Mouse (Mus musculus) MEL (cell line): ENCODE measurements at regions not wholly inside any gene's neighbourhood (a gene's known extent, or its start where the extent isn't known, plus 50 kb on each side); places are given as distances from the start of the nearest gene placed in this dataset.

Experiments
- DNase-seq: peaks from one replicate; pipeline ENCODE4 v3.0.0; 2011; ENCODE audit warnings: low read depth, low spot score
- H3K27ac ChIP-seq: 2 replicates; pipeline ENCODE4 v1.5.1; 2012; ENCODE audit warnings: low read depth, mild to moderate bottlenecking, control low read depth, low read length, moderate library complexity; ENCODE audit not compliant: control insufficient read depth
- H3K27me3 ChIP-seq, 2 experiments: fragments of 150-350 bp in 1 of 2; sonication (generic) in 1 of 2; 2 replicates each; pipeline ENCODE4 v1.6.1; 2012; ENCODE audit warnings: low read length in 2 of 2, mild to moderate bottlenecking in 2 of 2, improper control_type of control experiment in 1 of 2, moderate library complexity in 1 of 2; ENCODE audit not compliant: insufficient read depth in 2 of 2, control insufficient read depth in 1 of 2
- H3K36me3 ChIP-seq, 2 experiments: 2 replicates each; pipeline ENCODE4 v1.6.1; 2012 to 2014; ENCODE audit warnings: low read length in 2 of 2, improper control_type of control experiment in 1 of 2, inconsistent platforms in 1 of 2, mild to moderate bottlenecking in 1 of 2; ENCODE audit not compliant: insufficient read depth in 2 of 2, control insufficient read depth in 1 of 2
- H3K4me1 ChIP-seq, 2 experiments: fragments of 150-350 bp in 1 of 2; sonication (generic) in 1 of 2; 2 replicates each; pipeline ENCODE4 v1.6.1; 2012; ENCODE audit warnings: low read length in 2 of 2, improper control_type of control experiment in 1 of 2, mild to moderate bottlenecking in 1 of 2; ENCODE audit not compliant: insufficient read depth in 2 of 2, control insufficient read depth in 1 of 2
- H3K4me3 ChIP-seq, 2 experiments: fragments of 150-350 bp in 1 of 2; sonication (generic) in 1 of 2; 2 replicates each; pipeline ENCODE4 v1.5.1; 2012; ENCODE audit warnings: low read depth in 2 of 2, low read length in 2 of 2, mild to moderate bottlenecking in 2 of 2, moderate library complexity in 2 of 2, control low read depth in 1 of 2, improper control_type of control experiment in 1 of 2; ENCODE audit not compliant: control insufficient read depth in 1 of 2, insufficient read depth in 1 of 2
- H3K79me2 ChIP-seq: 2 replicates; pipeline ENCODE4 v1.6.1; 2012; ENCODE audit warnings: mild to moderate bottlenecking, low read length, moderate library complexity; ENCODE audit not compliant: control insufficient read depth, poor library complexity, insufficient read depth
- H3K9ac ChIP-seq: 2 replicates; pipeline ENCODE4 v1.6.1; 2012; ENCODE audit warnings: low read depth, mild to moderate bottlenecking, control low read depth, low read length, moderate library complexity; ENCODE audit not compliant: control insufficient read depth, poor library complexity, severe bottlenecking
- H3K9me3 ChIP-seq: fragments of 150-350 bp; sonication (generic); replicated peaks from 2 replicates; pipeline ENCODE4 v1.6.1; 2012; ENCODE audit warnings: mild to moderate bottlenecking, low read length, improper control_type of control experiment, moderate library complexity; ENCODE audit not compliant: insufficient read depth
- BHLHE40 ChIP-seq: IDR thresholded peaks from 2 replicates; pipeline ENCODE4 v1.6.1; 2012; ENCODE audit warnings: low read depth, mild to moderate bottlenecking, inconsistent platforms, low read length, improper control_type of control experiment, borderline replicate concordance
- CHD1 ChIP-seq: IDR thresholded peaks from 2 replicates; pipeline ENCODE4 v1.6.1; 2012; ENCODE audit warnings: low read depth, mild to moderate bottlenecking, inconsistent platforms, low read length, improper control_type of control experiment
- CHD2 ChIP-seq: IDR thresholded peaks from 2 replicates; pipeline ENCODE4 v1.6.1; 2011; ENCODE audit warnings: low read length, improper control_type of control experiment
- E2F4 ChIP-seq: IDR thresholded peaks from 2 replicates; pipeline ENCODE4 v1.6.1; 2011; ENCODE audit warnings: low read depth, low read length, improper control_type of control experiment, borderline replicate concordance
- ELF1 ChIP-seq: IDR thresholded peaks from 2 replicates; pipeline ENCODE4 v1.6.1; 2014; ENCODE audit warnings: low read depth, mild to moderate bottlenecking, inconsistent platforms, low read length, improper control_type of control experiment, moderate library complexity
- ETS1 ChIP-seq: IDR thresholded peaks from 2 replicates; pipeline ENCODE4 v1.6.1; 2012; ENCODE audit warnings: low read depth, mild to moderate bottlenecking, inconsistent platforms, low read length, improper control_type of control experiment, moderate library complexity
- GABPA ChIP-seq: IDR thresholded peaks from 2 replicates; pipeline ENCODE4 v1.6.1; 2012; ENCODE audit warnings: low read depth, mild to moderate bottlenecking, inconsistent platforms, low read length, improper control_type of control experiment, moderate library complexity
- HCFC1 ChIP-seq: IDR thresholded peaks from 2 replicates; pipeline ENCODE4 v1.6.1; 2012; ENCODE audit warnings: low read depth, mild to moderate bottlenecking, inconsistent platforms, low read length, improper control_type of control experiment, moderate library complexity
- MAFK ChIP-seq: IDR thresholded peaks from 2 replicates; pipeline ENCODE4 v1.6.1; 2011; ENCODE audit warnings: low read depth, mild to moderate bottlenecking, low read length, improper control_type of control experiment, borderline replicate concordance
- MAZ ChIP-seq: IDR thresholded peaks from 2 replicates; pipeline ENCODE4 v1.6.1; 2012; ENCODE audit warnings: low read depth, mild to moderate bottlenecking, inconsistent platforms, low read length, improper control_type of control experiment
- MEF2A ChIP-seq: IDR thresholded peaks from 2 replicates; pipeline ENCODE4 v1.6.1; 2014; ENCODE audit warnings: low read depth, mild to moderate bottlenecking, inconsistent platforms, low read length, improper control_type of control experiment; ENCODE audit not compliant: poor library complexity, insufficient replicate concordance, severe bottlenecking; ENCODE audit errors: extremely low read depth
- MXI1 ChIP-seq: IDR thresholded peaks from 2 replicates; pipeline ENCODE4 v1.6.1; 2011; ENCODE audit warnings: mild to moderate bottlenecking, low read depth, low read length, improper control_type of control experiment
- MYB ChIP-seq: IDR thresholded peaks from 2 replicates; pipeline ENCODE4 v1.6.1; 2011; ENCODE audit warnings: mild to moderate bottlenecking, low read depth, low read length, improper control_type of control experiment
- MYC ChIP-seq: IDR thresholded peaks from 2 replicates; pipeline ENCODE4 v1.6.1; 2011; ENCODE audit warnings: low read depth, mild to moderate bottlenecking, low read length, improper control_type of control experiment, moderate library complexity
- POLR2AphosphoS5 ChIP-seq: IDR thresholded peaks from 2 replicates; pipeline ENCODE4 v1.6.1; 2012; ENCODE audit warnings: low read depth, borderline replicate concordance, mild to moderate bottlenecking, inconsistent platforms, low read length, moderate library complexity, mixed read lengths
- SIN3A ChIP-seq: IDR thresholded peaks from 2 replicates; pipeline ENCODE4 v1.6.1; 2012; ENCODE audit warnings: low read length, improper control_type of control experiment, inconsistent platforms
- SMC3 ChIP-seq: IDR thresholded peaks from 2 replicates; pipeline ENCODE4 v1.6.1; 2011; ENCODE audit warnings: low read depth, low read length, improper control_type of control experiment
- TAL1 ChIP-seq: IDR thresholded peaks from 2 replicates; pipeline ENCODE4 v1.6.1; 2012; ENCODE audit warnings: mild to moderate bottlenecking, inconsistent platforms, low read length, moderate library complexity, mixed read lengths
- UBTF ChIP-seq: IDR thresholded peaks from 2 replicates; pipeline ENCODE4 v1.6.1; 2012; ENCODE audit warnings: low read depth, mild to moderate bottlenecking, inconsistent platforms, low read length, improper control_type of control experiment, moderate library complexity, borderline replicate concordance; ENCODE audit not compliant: insufficient read depth
- USF1 ChIP-seq: IDR thresholded peaks from 2 replicates; pipeline ENCODE4 v1.6.1; 2014; ENCODE audit warnings: low read depth, mild to moderate bottlenecking, inconsistent platforms, low read length, improper control_type of control experiment, moderate library complexity
- USF2 ChIP-seq, 2 experiments: IDR thresholded peaks; 2 replicates each; pipeline ENCODE4 v1.6.1; 2011 to 2012; ENCODE audit warnings: improper control_type of control experiment in 2 of 2, low read length in 2 of 2, borderline replicate concordance in 1 of 2, inconsistent platforms in 1 of 2, low read depth in 1 of 2, mild to moderate bottlenecking in 1 of 2; ENCODE audit not compliant: insufficient read depth in 1 of 2
- ZC3H11A ChIP-seq: IDR thresholded peaks from 2 replicates; pipeline ENCODE4 v1.6.1; 2012; ENCODE audit warnings: low read depth, mild to moderate bottlenecking, inconsistent platforms, low read length, improper control_type of control experiment
- ZKSCAN1 ChIP-seq: IDR thresholded peaks from 2 replicates; pipeline ENCODE4 v1.6.1; 2012; ENCODE audit warnings: low read depth, mild to moderate bottlenecking, inconsistent platforms, low read length, improper control_type of control experiment, moderate library complexity
- ZMIZ1 ChIP-seq: IDR thresholded peaks from 2 replicates; pipeline ENCODE4 v1.6.1; 2012; ENCODE audit warnings: low read depth, mild to moderate bottlenecking, inconsistent platforms, low read length, improper control_type of control experiment, moderate library complexity
- ZNF384 ChIP-seq: IDR thresholded peaks from 2 replicates; pipeline ENCODE4 v1.6.1; 2012; ENCODE audit warnings: low read depth, mild to moderate bottlenecking, inconsistent platforms, low read length, improper control_type of control experiment

DNA sequence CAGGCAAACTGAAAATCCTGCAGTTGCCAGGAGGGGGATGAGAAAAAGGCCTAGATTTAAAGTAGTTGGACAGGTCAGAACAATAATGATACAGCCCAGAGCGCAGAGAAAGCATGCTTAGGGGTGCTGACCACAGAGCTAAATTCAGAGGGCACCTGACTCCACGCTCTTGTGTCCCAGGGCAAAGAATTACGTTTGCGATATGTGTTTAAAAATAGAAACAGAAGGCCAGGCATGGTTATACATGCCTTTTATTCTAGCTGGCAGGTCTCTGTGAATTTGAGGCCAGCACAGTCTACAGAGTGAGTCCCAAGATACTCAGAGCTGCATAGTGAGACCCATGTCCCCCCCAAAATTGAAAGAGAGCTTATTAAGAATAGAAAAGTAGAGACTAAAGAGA, 192.9 kb downstream of the Tmem114 start (continued):
- TF ChIP-seq MYC: no peak
- no peak for TF ChIP-seq USF2 (IDR thresholded peaks at IDR 0.05; ENCODE audit: borderline replicate concordance in 1 of 2, insufficient read depth in 1 of 2, low read depth in 1 of 2, low read length in 2 of 2)
- no peak for TF ChIP-seq TAL1
- no peak for TF ChIP-seq USF1
- no peak for TF ChIP-seq ETS1

DNA sequence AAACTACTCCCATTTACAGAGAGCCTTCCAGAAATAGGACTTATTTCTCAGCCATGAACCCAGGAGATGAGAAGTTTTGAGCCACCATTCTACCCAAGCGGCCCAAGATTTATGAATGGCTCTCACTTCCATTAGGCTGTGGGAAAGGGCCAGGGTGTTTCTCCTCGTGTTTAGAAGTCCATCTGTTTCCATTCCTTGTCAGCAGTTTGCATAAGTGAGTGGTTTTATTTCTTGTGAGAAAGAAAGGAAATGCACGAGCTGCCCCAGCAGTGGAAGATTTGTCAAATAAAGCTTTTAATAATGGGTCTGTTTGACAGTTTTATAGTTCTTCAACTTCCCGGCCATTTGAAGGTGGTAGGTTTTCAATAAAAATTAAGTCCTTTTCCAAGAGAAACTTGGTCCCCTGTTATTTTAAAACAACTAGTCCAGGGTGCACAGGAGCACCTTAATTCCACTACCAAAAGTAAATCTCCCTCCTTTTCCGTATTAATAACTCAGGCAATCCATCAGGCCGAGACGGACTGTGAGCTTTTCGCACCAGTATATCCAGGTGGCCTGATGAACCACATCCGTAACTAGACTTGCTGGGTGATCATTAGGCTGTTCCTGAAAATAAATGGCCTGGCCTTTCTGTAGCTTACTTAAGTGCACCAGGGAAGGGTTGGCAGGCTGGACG, 201.2 kb downstream of the Tmem114 start:
- no peak for DNase-seq
- Histone ChIP-seq H3K27ac (no peak overlapping the region), H3K9me3 (no peaks in the 10 kb centered on the region), H3K27me3 (no peaks in the 10 kb centered on the region), H3K4me3 (no peak overlapping the region), H3K36me3 (no peaks in the 10 kb centered on the region), H3K9ac (no peak overlapping the region), H3K79me2 (no peaks in the 10 kb centered on the region), H3K4me1 (no peaks in the 10 kb centered on the region)
- no peak for TF ChIP-seq MXI1
- no peak for TF ChIP-seq MAFK
- no peak for TF ChIP-seq CHD1
- no peak for TF ChIP-seq SMC3
- TF ChIP-seq SIN3A: no peak
- no peak for TF ChIP-seq E2F4
- no peak for TF ChIP-seq MYB

DNA sequence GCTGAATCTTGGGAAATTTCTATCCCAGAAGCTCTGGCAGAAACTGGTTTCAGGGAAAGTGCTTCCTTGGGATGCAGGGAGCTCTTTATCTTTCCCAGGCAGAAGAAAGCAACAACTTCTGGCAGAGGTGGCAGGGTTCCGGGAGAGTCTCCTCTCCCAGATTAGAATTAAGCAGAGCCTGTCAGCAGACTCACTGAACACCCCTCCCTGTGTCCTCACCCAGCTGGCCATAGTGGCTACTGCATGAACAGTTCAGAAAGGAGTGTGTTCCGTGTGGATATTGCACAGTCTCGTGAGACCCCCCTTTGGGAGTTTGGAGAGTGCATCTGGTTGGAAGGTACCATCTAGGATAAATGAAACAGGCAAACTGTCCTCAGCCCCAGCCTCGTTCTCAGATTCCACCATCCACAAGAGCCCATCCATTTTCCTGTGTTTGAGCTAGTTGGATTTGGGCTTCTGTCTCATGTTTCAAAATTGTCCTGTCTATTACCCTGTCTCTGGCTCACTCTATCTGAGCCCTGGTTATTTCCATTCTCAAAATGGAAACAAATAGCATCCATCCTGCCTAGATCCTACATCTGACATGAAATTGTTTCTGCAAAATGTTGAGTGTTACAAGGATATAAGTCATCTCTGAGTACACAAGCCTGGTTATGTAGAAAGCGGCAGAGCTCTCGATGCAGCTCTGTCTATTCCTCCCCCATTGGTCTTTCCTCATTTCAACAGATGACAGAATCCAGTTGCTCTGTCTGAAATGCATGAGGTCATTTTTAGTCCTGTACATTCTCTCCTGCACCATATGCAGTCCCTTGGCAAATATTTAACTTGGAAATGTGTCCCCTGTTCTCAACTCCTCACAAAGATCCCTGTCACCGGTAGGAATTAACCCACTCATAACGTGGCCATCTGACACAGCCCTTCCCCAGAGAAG, 216.4 kb downstream of the Tmem114 start:
- Histone ChIP-seq H3K27me3 (no peaks in the 10 kb centered on the region), H3K27ac (no peak overlapping the region), H3K36me3 (no peaks in the 10 kb centered on the region), H3K9me3 (no peaks in the 10 kb centered on the region), H3K9ac (no peak overlapping the region), H3K79me2 (no peaks in the 10 kb centered on the region), H3K4me1 (no peaks in the 10 kb centered on the region), H3K4me3 (no peak overlapping the region)
- no peak for TF ChIP-seq MAZ
- TF ChIP-seq UBTF: no peak
- TF ChIP-seq ZKSCAN1: no peak
- TF ChIP-seq USF2 (IDR thresholded peaks at IDR 0.05; ENCODE audit: borderline replicate concordance in 1 of 2, insufficient read depth in 1 of 2, low read depth in 1 of 2, low read length in 2 of 2): no peak
- no peak for TF ChIP-seq ZC3H11A
- no peak for TF ChIP-seq CHD1
- TF ChIP-seq BHLHE40: no peak
- no peak for TF ChIP-seq MAFK
- no peak for TF ChIP-seq GABPA
- TF ChIP-seq TAL1: no peak
- no peak for TF ChIP-seq USF1
- no peak for TF ChIP-seq POLR2AphosphoS5
- TF ChIP-seq MEF2A: no peak
- TF ChIP-seq HCFC1: no peak
- no peak for TF ChIP-seq CHD2
- TF ChIP-seq ZMIZ1: no peak
- TF ChIP-seq ETS1: no peak
- TF ChIP-seq ELF1: no peak
- TF ChIP-seq ZNF384: no peak
- DNase-seq: no peak
